Mouse (Mus musculus) liver, adult 2 months (tissue): ENCODE measurements around the gene Epas1.

ENCODE experiments used
- CTCF ChIP-seq: fragments of 200-500 bp; IDR thresholded peaks from 2 replicates; pipeline ENCODE4 v1.5.1; 2011; ENCODE audit warnings: low read depth, low read length, control low read depth
- POLR2A ChIP-seq: fragments of 200-500 bp; IDR thresholded peaks from 2 replicates; pipeline ENCODE4 v1.6.1; 2011; ENCODE audit warnings: low read length, control low read depth; ENCODE audit not compliant: insufficient read depth; ENCODE audit errors: extremely low read depth

DNA sequence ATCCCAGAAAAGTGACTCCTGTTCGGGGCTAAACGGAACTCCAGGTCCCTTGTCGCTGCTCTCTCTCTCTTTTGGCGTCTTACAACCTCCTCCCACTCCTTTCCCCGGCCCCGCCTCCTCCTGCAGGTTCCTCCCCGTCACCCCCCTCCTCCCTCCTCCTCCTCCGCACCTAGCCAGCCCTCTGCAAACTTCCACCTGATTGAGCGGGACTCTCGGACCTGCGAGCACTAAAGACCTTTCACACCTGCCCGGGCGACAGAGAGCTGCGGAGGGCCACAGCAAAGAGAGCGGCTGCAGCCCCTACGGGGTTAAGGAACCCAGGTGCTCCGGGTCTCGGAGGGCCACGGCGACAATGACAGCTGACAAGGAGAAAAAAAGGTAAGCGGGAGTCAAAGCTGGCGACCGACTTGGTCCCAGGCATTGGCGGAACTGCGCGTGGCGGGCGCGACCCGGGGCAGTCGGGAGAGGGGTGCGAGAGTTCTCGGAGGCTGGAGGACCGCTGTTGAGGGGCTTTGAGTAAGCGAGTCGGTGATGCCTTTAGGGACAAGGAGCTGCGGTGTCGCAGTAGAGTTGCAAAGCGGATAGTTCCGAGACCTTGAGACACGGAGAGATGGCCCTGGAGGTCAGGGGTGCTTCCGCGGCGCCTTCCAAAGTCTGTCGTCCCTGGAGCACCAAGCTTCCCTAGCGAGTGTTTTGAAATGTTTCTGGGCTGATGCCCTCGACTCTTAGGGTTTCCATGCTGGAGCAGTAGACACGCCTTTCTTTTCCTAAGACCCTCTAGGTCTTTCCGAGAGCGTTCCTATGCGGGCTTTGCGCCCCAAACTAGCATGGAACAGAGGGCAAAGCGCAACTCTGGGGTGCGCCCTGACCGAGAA lies 668 bp downstream of the Epas1 start:
- TF ChIP-seq POLR2A (peak; percentile 94), CTCF (no peak)
